Mouse (Mus musculus) embryonic facial prominence, embryonic 15.5 days (tissue): Measurements from ENCODE around the gene Neurl1a. TPM values are rescaled to one million over a fixed set of nuclear protein-coding genes. Genes with fewer than 3 reads are reported as not detected.

Experiments
- ATAC-seq: fragments of 200-750 bp; cut with Nextera tagmentation; 2 replicates; pipeline ENCODE4 v1.8.0; 2017; ENCODE audit warnings: low read depth, moderate TSS enrichment; ENCODE audit not compliant: insufficient number of reproducible peaks, low FRiP score, low TSS enrichment
- H3K27ac ChIP-seq: fragments of 300-500 bp; sonication (generic); replicated peaks from 2 replicates; pipeline ENCODE4 v1.5.1; 2015; ENCODE audit warnings: mild to moderate bottlenecking, inconsistent platforms
- H3K27me3 ChIP-seq: fragments of 300-500 bp; sonication (generic); 2 replicates; pipeline ENCODE4 v1.6.1; 2015; ENCODE audit warnings: inconsistent platforms
- H3K36me3 ChIP-seq: fragments of 300-500 bp; sonication (generic); 2 replicates; pipeline ENCODE4 v1.6.1; 2015; ENCODE audit warnings: mild to moderate bottlenecking, inconsistent platforms
- H3K4me1 ChIP-seq: fragments of 300-500 bp; sonication (generic); 2 replicates; pipeline ENCODE4 v1.6.1; 2015; ENCODE audit warnings: inconsistent platforms
- H3K4me2 ChIP-seq: fragments of 300-500 bp; sonication (generic); replicated peaks from 2 replicates; pipeline ENCODE4 v1.6.1; 2015; ENCODE audit warnings: mild to moderate bottlenecking, inconsistent platforms
- H3K4me3 ChIP-seq: fragments of 300-500 bp; sonication (generic); replicated peaks from 2 replicates; pipeline ENCODE4 v1.5.1; 2015; ENCODE audit warnings: mild to moderate bottlenecking, inconsistent platforms
- H3K9ac ChIP-seq: fragments of 300-500 bp; sonication (generic); 2 replicates; pipeline ENCODE4 v1.6.1; 2015; ENCODE audit warnings: inconsistent platforms
- H3K9me3 ChIP-seq: fragments of 300-500 bp; sonication (generic); replicated peaks from 2 replicates; pipeline ENCODE4 v1.6.1; 2016; ENCODE audit warnings: inconsistent platforms
- WGBS: fragments of 180-500 bp; shearing (Covaris S2); methylation state at CpG from one replicate; pipeline ENCODE4 v1.1.7; 2015; 5-methylcytosine and 5-hydroxymethylcytosine counted together
- polyA plus RNA-seq: library from polyadenylated mRNA; unstranded; fragments of >200 nt; fragmentation: Nextera tagmentation; extraction: Ambion mirVana; gene quantifications from 2 replicates; pipeline ENCODE4 v1.2.1, GENCODE M21; 2015

The Neurl1a gene
- polyA plus RNA-seq, 1 experiment from 2014 or later: 9.0 TPM

DNA sequence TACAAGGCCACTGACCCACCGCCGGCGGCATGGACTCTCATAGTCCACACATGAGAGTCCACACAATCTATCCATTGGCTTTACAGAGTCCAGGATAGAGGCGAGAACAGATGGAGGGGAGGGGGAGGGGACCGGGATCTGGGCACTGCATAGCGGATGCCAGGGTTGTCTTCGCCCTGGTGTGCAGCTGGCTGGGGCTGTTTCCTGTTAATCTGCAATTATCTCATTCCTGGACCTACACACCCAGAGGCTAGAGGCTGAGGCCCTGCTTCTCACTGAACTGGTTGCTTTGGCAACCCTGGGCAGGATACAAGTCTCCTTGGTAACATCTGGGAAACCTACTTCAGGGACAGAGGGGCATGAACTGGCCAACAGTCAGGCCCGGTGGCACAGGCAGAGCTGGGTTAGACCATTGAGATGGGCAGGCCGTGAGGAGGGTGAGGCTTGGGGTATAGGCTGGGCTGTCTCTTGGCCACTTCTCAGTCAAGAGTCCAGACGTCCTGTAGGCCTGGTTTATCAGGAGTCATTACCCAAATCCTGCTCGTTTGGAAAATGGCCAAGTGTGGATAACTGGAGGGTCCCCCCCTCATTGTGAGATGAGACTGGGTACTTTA, 10.0 kb downstream of the Neurl1a start:
- WGBS: 48% methylated on average over 11 of the region's 11 CpGs
- H3K27me3 ChIP-seq: no peaks in the 10 kb centered on the region
- H3K4me3 ChIP-seq: no peak overlapping the region
- no peaks in the 10 kb centered on the region for H3K9me3 ChIP-seq
- H3K9ac ChIP-seq: no peak overlapping the region
- no peaks in the 10 kb centered on the region for H3K36me3 ChIP-seq
- no peak overlapping the region for H3K27ac ChIP-seq
- no peak overlapping the region for H3K4me2 ChIP-seq
- peak; percentile 48; the same call in 1 of the 2 replicates for ATAC-seq
- peaks cover 10% of the 10 kb centered on the region for H3K4me1 ChIP-seq

DNA sequence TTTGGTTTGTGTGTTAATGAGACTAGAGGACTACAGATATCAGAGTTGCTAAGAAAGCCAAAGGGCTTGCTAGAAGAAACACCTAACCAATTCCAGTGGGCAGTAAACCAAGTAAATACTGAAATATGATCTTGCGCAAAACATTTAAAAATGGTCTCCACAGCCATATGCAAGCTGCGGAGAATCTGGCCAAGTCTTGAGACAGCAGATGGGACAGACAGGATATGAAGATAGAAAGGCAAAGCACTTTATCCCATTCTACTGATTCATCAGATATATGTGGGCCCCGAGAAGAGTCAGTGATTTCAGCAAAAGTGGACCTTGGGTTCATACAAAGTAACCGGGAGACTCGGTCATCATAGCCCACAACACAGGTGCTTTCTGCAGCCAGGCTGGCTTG, 13.5 kb downstream of the Neurl1a start:
- 93% methylated on average over 5 of the region's 5 CpGs for WGBS
- Histone ChIP-seq H3K4me3 (no peak overlapping the region), H3K27me3 (no peaks in the 10 kb centered on the region), H3K4me2 (no peak overlapping the region), H3K9ac (no peak overlapping the region), H3K9me3 (no peaks in the 10 kb centered on the region), H3K27ac (no peak overlapping the region), H3K36me3 (no peaks in the 10 kb centered on the region), H3K4me1 (peaks cover 10% of the 10 kb centered on the region)
- no peak for ATAC-seq

DNA sequence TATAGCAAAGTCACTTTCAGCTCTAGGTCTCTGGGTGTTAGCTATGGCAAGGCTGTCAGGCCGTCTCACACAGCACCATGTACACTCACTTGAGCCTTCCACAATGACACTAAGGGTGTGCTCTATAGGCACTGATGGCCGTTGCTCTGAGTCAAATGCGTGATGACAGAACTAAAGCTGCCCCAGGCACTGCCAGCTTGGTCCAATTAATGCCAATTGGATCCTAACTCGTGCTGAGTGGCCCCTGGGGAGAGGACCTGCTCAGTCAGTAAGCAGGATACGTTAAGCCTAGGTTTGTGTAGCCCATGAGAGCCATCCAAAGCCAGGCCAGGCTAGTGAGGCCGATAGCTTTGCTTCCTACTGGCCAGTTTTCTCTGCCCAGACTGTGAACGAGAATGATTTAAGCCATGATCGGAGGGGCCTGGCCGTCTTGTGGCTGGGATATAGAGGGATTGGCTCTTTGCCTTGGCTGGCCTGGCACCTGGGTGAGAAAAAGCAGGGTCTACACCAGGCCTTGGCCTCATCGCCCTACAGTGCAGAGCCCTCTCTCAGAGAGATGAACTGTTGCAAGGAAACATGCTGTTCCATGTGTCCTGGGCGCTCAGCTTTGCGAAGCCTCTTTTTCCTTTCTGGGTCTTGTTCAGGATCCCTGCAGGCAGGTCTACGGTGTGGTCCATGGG, 20.2 kb downstream of the Neurl1a start:
- Histone ChIP-seq H3K27ac (no peak overlapping the region), H3K9me3 (no peaks in the 10 kb centered on the region), H3K36me3 (no peaks in the 10 kb centered on the region), H3K9ac (no peak overlapping the region), H3K4me2 (no peak overlapping the region), H3K27me3 (no peaks in the 10 kb centered on the region), H3K4me3 (no peak overlapping the region), H3K4me1 (peaks cover 15% of the 10 kb centered on the region)
- ATAC-seq: no peak
- WGBS: 72% methylated on average over 13 of the region's 13 CpGs

DNA sequence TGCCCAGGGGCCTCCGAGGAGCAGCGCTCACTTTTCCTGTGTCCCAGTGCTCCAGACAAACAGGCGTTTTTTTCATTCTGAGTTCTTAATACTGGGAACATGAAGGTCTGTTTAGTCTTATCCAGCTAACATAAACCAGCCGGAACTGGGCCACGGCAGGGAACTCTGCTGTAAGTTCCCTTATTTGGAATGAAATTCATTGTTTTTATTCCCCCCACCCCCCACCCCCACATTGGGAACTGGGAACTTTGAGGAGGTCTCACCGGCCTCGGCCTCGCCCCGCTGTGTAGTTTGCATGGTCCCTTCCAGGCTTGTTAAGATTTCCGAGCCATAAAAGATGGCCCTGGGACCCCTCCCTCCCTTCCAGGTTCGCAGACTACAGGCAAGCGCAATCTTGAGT, 23.4 kb downstream of the Neurl1a start:
- no peak for ATAC-seq
- Histone ChIP-seq H3K9me3 (no peaks in the 10 kb centered on the region), H3K27ac (no peak overlapping the region), H3K4me3 (no peak overlapping the region), H3K27me3 (no peaks in the 10 kb centered on the region), H3K4me1 (peaks cover 15% of the 10 kb centered on the region), H3K9ac (no peak overlapping the region), H3K4me2 (no peak overlapping the region), H3K36me3 (no peaks in the 10 kb centered on the region)
- WGBS: 36% methylated on average over 12 of the region's 12 CpGs

DNA sequence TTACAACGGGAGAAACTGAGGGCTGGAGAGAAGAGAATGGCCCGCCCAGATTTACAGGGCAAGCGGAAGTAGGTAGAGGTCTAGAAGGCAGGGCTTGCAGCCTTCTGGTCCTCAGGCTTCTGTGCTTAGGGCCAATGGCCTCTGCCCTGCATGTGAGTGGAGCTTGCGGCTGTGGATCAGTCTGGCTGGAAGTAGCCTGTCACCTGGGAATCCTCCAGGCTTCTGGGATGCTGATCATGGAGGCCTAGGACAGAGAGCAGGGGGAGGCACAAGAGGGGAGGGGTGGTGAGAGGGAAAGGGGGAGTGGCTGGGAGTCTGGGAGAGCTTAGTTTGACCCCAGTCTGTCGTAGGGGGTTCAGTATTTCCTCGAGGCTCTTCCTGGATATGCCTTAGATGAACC, 23.8 kb downstream of the Neurl1a start:
- Histone ChIP-seq H3K36me3 (no peaks in the 10 kb centered on the region), H3K4me2 (no peak overlapping the region), H3K27me3 (no peaks in the 10 kb centered on the region), H3K4me3 (no peak overlapping the region), H3K9ac (no peak overlapping the region), H3K9me3 (no peaks in the 10 kb centered on the region), H3K27ac (no peak overlapping the region), H3K4me1 (peaks cover 15% of the 10 kb centered on the region)
- ATAC-seq: no peak
- 67% methylated on average over 6 of the region's 6 CpGs for WGBS

DNA sequence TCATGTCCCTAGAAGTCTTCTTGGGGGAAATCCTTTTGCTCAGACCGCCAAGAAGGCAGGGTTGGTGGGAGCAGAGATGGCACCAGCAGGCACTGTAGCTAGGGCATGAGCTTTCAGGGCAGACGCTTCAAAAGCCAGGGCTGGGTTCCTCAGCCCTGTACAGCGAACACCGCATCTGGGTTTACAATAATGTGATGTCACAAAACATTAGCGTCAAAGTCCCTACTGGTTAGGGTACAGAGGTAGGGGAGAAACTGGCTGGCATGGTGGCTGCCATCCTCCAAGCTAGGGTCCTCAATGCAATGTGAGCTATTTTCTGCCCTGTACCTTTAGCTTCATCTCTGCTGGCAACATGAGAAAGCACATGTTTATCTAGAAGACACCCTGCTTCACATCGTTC, 24.4 kb downstream of the Neurl1a start:
- no peak overlapping the region for H3K4me3 ChIP-seq
- H3K27ac ChIP-seq: no peak overlapping the region
- H3K36me3 ChIP-seq: no peaks in the 10 kb centered on the region
- no peak overlapping the region for H3K9ac ChIP-seq
- no peaks in the 10 kb centered on the region for H3K27me3 ChIP-seq
- no peak overlapping the region for H3K4me2 ChIP-seq
- WGBS: 82% methylated on average over 6 of the region's 6 CpGs
- H3K9me3 ChIP-seq: no peaks in the 10 kb centered on the region
- H3K4me1 ChIP-seq: peaks cover 15% of the 10 kb centered on the region
- ATAC-seq: no peak

DNA sequence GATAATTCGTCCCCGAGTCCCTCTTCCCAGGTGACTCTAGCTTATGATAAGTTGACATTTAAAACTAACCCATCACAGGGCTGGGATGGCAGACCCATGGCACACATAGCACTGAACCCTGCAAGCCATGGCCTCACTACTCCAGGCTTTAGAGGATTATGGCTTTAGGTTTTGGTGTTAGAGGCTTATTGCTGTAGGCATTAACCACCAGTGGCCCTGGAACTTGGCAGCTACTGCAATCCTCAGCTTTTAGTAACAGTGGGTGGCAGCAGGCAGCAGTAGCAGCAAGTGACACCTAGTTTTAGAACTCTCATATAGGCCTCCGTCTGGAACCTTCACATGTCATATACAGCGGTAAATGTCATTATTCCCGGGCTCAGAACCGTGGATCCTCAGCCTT, 26.0 kb downstream of the Neurl1a start:
- no peak for ATAC-seq
- Histone ChIP-seq H3K9me3 (no peaks in the 10 kb centered on the region), H3K4me2 (no peak overlapping the region), H3K27me3 (no peaks in the 10 kb centered on the region), H3K27ac (no peak overlapping the region), H3K9ac (no peak overlapping the region), H3K4me3 (no peak overlapping the region), H3K4me1 (peaks cover 11% of the 10 kb centered on the region), H3K36me3 (no peaks in the 10 kb centered on the region)
- 85% methylated on average over 6 of the region's 6 CpGs for WGBS

DNA sequence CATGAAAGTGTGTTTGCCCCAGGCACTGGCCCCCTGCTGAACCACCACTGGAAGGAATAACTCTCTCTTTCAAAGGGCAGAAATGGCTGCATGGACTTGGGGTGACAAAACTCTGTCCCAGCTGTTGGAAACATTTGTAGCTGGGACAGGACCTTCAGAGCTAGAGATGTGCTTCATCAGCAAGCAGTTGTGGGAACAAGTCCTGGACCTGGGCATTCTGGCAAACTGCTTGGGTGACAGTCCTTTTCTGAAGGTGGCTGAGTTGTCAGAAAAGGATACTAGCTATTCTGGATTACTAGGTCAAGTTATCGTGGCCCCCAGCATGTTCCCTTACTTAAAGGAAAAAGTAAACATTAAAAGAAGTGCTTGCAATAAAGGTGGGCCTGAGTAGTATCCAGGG, 27.5 kb downstream of the Neurl1a start:
- WGBS: 87% methylated on average over 1 of the region's 1 CpGs
- H3K36me3 ChIP-seq: no peaks in the 10 kb centered on the region
- no peak overlapping the region for H3K4me3 ChIP-seq
- H3K27me3 ChIP-seq: no peaks in the 10 kb centered on the region
- no peak overlapping the region for H3K9ac ChIP-seq
- ATAC-seq: no peak
- H3K4me2 ChIP-seq: no peak overlapping the region
- peaks cover 11% of the 10 kb centered on the region for H3K4me1 ChIP-seq
- H3K9me3 ChIP-seq: no peaks in the 10 kb centered on the region
- no peak overlapping the region for H3K27ac ChIP-seq

DNA sequence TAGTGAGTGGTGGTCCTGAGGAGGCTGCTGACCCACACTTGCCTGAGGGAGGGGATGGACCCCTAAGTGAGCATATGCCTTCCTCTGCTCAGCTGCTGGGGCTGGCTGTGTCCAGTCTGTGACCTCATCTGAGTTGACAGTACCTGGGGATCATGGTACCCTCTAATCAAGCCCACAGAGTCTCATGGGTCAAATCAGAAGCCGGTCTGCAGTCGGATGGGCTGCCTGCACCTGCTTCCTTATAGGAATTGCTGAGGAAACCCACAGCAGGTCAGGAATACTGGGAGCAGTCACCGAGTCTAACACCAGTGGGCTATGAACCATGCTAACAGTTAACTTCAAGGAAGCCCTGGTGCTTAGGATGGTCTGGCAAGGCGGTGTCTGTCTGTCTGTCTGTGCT, 31.8 kb downstream of the Neurl1a start:
- no peak overlapping the region for H3K4me3 ChIP-seq
- no peaks in the 10 kb centered on the region for H3K36me3 ChIP-seq
- no peak for ATAC-seq
- no peak overlapping the region for H3K9ac ChIP-seq
- H3K4me2 ChIP-seq: no peak overlapping the region
- H3K4me1 ChIP-seq: no peaks in the 10 kb centered on the region
- no peaks in the 10 kb centered on the region for H3K9me3 ChIP-seq
- 92% methylated on average over 4 of the region's 4 CpGs for WGBS
- no peaks in the 10 kb centered on the region for H3K27me3 ChIP-seq
- H3K27ac ChIP-seq: no peak overlapping the region

DNA sequence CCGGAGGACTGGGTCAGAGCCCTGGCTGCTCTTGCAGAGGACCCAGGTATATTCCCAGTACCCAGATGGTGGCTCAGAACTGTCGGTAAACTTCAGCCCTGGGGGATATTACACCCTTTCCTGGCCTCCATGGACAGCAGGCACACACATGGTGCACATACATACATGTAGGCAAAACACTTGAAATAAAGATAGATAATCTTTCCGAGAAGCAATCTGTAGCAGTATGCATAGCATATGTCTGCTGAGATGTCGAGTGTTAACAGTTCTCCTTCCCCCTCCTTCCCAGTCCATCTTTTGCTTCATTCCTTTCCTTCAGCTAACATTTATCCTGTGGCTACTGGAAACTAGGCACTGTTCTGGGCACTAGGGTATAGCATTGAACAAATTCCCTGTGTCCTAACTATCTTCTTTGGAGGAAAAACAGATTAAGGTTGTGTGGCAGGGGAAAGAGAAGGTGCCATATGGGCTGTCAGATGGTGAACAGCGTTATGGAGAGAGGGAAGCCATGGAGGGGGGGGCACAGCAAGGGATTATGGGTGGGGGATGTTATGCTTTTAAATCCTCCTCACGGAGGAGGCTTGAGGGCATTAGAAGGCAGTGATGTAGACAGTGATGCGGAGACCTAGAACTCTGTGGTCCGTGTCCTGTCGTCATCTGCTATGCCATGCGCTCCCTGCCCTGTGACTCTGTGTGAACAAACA, 33.1 kb downstream of the Neurl1a start:
- 59% methylated on average over 10 of the region's 10 CpGs for WGBS
- H3K27ac ChIP-seq: no peak overlapping the region

DNA sequence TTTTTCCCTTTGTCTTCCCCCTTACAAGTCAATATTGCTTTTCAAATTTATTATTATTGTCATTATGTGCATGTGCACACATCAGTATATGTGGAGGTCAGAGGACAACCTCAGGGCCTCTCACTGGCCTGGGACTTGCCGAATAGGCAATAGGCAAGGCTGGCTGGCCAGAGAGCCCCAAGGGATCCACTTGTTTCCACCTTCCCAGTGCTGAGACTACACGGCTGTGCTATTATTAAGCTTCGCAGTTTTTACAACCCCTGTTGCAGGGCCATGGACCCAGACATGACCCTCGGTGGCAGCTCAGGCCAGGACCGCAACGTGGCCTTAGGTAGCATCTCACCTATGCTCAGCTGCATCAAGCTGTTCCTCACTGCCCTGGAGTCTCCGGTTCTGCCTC, 33.8 kb downstream of the Neurl1a start:
- no peak overlapping the region for H3K4me3 ChIP-seq
- H3K4me2 ChIP-seq: no peak overlapping the region
- H3K27ac ChIP-seq: no peak overlapping the region
- H3K4me1 ChIP-seq: no peaks in the 10 kb centered on the region
- H3K9ac ChIP-seq: no peak overlapping the region
- no peaks in the 10 kb centered on the region for H3K36me3 ChIP-seq
- ATAC-seq: no peak
- 81% methylated on average over 7 of the region's 7 CpGs for WGBS
- no peaks in the 10 kb centered on the region for H3K9me3 ChIP-seq
- H3K27me3 ChIP-seq: no peaks in the 10 kb centered on the region

More for the DNA sequence above, 33.1 kb downstream of the Neurl1a start:
- Histone ChIP-seq H3K4me1 (no peaks in the 10 kb centered on the region), H3K27me3 (no peaks in the 10 kb centered on the region), H3K9me3 (no peaks in the 10 kb centered on the region), H3K4me3 (no peak overlapping the region), H3K9ac (no peak overlapping the region), H3K36me3 (no peaks in the 10 kb centered on the region), H3K4me2 (no peak overlapping the region)
- ATAC-seq: no peak
